Mouse (Mus musculus): ENCODE results near the gene Med16. TPM values are rescaled to one million over a fixed set of nuclear protein-coding genes. Genes with fewer than 3 reads are reported as not detected.

Gene Med16
- polyA plus RNA-seq, 1 experiment, result 58.1 TPM

DNA sequence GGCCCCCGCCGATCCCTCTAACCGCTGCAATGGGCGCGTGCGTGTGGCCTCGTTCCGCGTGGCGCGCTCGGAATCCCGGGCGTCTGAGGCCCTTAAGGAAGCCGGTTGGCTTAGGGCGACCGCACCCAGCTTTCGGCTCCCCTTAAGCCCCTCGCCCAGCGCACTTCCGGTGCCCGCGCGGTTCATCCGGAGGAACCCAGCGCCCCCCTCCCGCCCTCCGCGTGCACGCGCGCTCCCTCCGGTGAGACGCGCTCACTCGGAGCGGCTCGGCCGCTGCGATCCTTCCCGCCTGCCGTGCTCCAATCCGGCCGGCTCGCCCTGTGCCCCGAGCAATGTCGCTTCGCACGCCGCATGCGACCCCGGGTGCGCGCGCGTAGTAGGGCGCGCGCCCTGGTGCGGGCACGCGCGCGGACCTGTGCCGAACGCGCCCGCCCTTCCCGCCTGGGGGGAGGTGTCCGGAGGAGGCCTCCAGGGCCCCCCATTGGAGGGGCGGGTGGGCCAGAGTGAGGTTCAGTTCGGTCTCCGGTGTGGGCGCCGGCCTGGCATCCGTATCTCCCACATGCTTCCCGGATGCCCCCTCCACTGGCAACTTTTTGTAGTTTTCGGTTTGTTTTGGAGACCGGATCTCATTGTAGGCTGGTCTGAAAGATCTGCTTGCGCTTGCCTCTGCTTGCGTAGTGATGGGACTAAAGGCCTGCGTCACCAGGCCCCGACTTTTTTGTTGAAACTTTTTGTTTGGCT is 53.8 kb downstream of the Med16 start:
- Histone ChIP-seq H3K27ac (ENCODE audit: insufficient read depth, low read depth, low read length) (peak overlapping the region; percentile 98), H3K4me3 (ENCODE audit: low read depth, low read length) (peak overlapping the region; percentile 84), H3K27me3 (ENCODE audit: control insufficient read depth, insufficient read depth, low read length) (no peaks in the 10 kb centered on the region), H3K36me3 (ENCODE audit: control insufficient read depth, insufficient read depth, low read length) (peaks cover 35% of the 10 kb centered on the region), H3K4me1 (ENCODE audit: control insufficient read depth, insufficient read depth, insufficient read length, low read length) (peaks cover 55% of the 10 kb centered on the region)
- TF ChIP-seq POLR2A (IDR thresholded peaks at IDR 0.05; ENCODE audit: low read depth, low read length), result no peak
- TF ChIP-seq CTCF (IDR thresholded peaks at IDR 0.05; ENCODE audit: extremely low read depth, insufficient read length, insufficient replicate concordance, low read depth, low read length), result no peak
- WGBS, result under 1% methylated on average over 82 of the region's 83 CpGs

DNA sequence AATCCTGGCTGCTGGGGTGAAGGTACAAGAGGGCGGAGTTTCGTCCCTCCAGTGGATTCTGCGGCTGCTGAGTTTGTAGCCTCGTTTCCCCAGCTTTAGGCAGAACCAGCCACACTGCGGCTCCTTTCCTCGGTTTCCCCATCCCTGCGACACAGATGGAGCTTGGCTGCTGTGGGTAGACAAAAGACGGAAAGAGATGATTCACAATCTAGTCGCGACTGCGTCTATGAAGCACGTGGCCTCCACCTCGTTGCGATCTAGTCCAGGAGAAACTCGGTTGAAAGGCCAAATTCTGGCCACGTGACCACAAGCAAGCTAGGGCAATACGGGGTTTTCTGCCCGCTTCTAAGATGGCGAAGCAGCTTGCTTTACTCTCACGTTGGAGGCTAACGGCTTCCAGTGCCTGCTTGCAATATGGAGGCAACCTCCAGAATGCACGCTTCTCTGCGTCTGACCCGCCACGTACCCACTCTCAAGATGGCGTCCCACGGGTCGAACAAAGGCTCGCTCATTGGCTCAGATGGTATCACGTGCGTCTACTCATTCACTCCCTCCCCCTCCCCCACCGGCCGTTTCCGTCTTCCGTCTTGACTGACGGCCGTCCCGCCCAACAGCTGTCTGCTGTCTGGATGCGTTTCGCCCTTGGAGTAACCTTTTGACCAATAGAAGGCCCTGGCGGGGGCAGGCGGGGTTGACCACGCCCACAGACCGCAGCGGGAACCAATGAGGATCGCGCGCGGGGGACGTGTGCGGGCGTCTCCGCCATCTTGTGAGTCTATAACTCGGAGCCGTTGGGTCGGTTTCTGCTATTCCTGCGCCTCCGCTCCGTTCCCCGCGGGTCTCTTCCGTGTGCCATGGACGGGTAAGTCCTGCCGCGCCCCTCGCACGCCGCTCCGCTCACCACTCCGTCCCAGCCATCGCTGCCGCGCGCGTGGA is 54.6 kb downstream of the Med16 start, which contains the start of gene Ptbp1:
TSS of gene Ptbp1 (plus strand) at position 568 of the 936 bp plus-strand sequence.
- peaks cover 50% of the 10 kb centered on the region for H3K4me1 ChIP-seq (ENCODE audit: control insufficient read depth, insufficient read depth, insufficient read length, low read length)
- H3K4me3 ChIP-seq (ENCODE audit: low read depth, low read length), result peak within 1 kb of the TSS; percentile 84
- under 1% methylated on average over 75 of the region's 75 CpGs for WGBS
- H3K27ac ChIP-seq (ENCODE audit: insufficient read depth, low read depth, low read length), result peak within 1 kb of the TSS; percentile 99
- peaks cover 27% of the 10 kb centered on the region for H3K36me3 ChIP-seq (ENCODE audit: control insufficient read depth, insufficient read depth, low read length)
- TF ChIP-seq CTCF (IDR thresholded peaks at IDR 0.05; ENCODE audit: extremely low read depth, insufficient read length, insufficient replicate concordance, low read depth, low read length) (no peak), POLR2A (IDR thresholded peaks at IDR 0.05; ENCODE audit: low read depth, low read length) (peak; percentile 95)
- no peaks in the 10 kb centered on the region for H3K27me3 ChIP-seq (ENCODE audit: control insufficient read depth, insufficient read depth, low read length)

DNA sequence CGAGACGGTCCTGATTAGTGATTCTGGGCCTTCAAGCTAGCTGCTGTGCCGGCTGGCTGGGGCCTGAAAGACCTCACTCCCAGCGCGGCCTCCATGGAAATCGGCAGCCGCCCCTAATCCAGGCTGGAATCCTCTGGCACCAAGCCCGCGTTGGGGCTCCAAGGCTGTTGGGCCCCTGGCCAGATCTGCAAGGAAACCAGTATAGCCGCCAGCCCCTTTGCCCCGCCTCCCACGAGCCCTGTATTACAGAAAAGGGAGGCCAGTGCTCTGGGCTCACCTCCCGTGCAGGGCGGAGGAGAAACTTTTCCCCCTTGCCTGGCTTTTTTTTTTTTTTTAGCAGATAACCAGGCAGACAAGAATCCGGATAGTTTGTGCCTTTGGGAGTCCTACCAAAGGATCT is 55.3 kb downstream of the Med16 start:
- peak overlapping the region; percentile 65 for H3K4me3 ChIP-seq (ENCODE audit: low read depth, low read length)

DNA sequence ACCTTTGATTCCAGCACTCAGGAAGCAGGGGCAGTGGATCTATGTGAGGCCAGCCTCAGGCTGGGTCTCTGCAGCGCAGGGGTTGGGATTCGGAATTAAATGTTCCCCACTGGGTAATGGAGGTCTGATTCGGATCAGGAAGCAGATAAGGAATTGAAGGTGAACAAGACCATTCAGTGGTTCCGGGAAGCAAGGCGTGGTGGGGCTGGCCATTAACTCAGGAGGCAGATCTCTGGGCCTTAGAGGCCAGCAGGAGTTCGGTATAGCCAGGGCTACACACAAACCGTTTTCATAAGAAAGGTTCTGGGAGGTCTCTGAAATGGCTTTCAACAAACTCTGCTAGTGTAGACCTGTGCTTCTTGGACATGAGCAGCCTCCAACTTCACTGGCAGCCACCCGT is 55.9 kb downstream of the Med16 start:
- peak overlapping the region; percentile 99 for H3K27ac ChIP-seq (ENCODE audit: insufficient read depth, low read depth, low read length)
- no peaks in the 10 kb centered on the region for H3K27me3 ChIP-seq (ENCODE audit: control insufficient read depth, insufficient read depth, low read length)
- peaks cover 15% of the 10 kb centered on the region for H3K36me3 ChIP-seq (ENCODE audit: control insufficient read depth, insufficient read depth, low read length)
- TF ChIP-seq CTCF (IDR thresholded peaks at IDR 0.05; ENCODE audit: extremely low read depth, insufficient read length, insufficient replicate concordance, low read depth, low read length), result no peak
- TF ChIP-seq POLR2A (IDR thresholded peaks at IDR 0.05; ENCODE audit: low read depth, low read length), result no peak
- peaks cover 39% of the 10 kb centered on the region for H3K4me1 ChIP-seq (ENCODE audit: control insufficient read depth, insufficient read depth, insufficient read length, low read length)
- WGBS, result 12% methylated on average over 8 of the region's 8 CpGs
- peak overlapping the region; percentile 65 for H3K4me3 ChIP-seq (ENCODE audit: low read depth, low read length)

More for the DNA sequence above, 55.3 kb downstream of the Med16 start:
- TF ChIP-seq POLR2A (IDR thresholded peaks at IDR 0.05; ENCODE audit: low read depth, low read length) (no peak; the same call in 1 of the 2 replicates), CTCF (IDR thresholded peaks at IDR 0.05; ENCODE audit: extremely low read depth, insufficient read length, insufficient replicate concordance, low read depth, low read length) (no peak)
- under 1% methylated on average over 15 of the region's 15 CpGs for WGBS
- no peaks in the 10 kb centered on the region for H3K27me3 ChIP-seq (ENCODE audit: control insufficient read depth, insufficient read depth, low read length)
- H3K36me3 ChIP-seq (ENCODE audit: control insufficient read depth, insufficient read depth, low read length), result peaks cover 21% of the 10 kb centered on the region
- H3K27ac ChIP-seq (ENCODE audit: insufficient read depth, low read depth, low read length), result peak overlapping the region; percentile 99
- peaks cover 44% of the 10 kb centered on the region for H3K4me1 ChIP-seq (ENCODE audit: control insufficient read depth, insufficient read depth, insufficient read length, low read length)

DNA sequence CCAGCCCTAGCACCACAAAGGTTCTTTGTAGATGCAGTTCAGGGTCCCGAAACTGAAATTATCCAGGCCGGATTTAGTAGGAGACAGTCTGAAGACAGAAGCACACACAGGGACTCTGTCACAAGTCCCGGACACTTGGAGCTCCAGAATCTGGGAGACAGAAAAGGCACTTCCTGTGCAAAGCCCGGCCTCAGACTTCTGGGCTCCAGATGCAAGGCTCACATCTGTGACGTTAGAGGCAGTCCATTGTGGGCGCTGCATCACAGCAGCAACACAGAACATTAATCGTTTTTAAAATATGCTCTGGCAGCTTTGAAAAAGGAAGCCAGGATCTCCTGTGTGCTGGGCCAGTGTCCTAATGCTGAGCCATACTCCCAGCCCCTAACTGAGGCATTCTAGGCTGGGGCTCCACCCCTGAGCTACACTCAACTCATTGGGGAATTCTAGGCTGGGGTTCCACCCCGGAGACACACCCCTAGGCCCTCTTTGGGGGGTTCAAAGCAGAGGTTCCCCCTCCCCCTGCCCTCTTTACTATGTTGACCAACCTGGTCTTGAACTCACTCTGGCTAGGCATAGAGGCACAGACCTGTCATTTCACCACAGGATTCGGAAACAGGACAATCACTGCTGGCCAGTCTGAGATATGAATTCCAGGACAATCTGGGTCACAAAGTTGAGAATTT is 56.5 kb downstream of the Med16 start:
- 0 out of 2 replicates have a peak overlapping the region, but pooled peaks have one; percentile 65 for H3K4me3 ChIP-seq (ENCODE audit: low read depth, low read length)
- 21% methylated on average over 9 of the region's 9 CpGs for WGBS
- H3K27ac ChIP-seq (ENCODE audit: insufficient read depth, low read depth, low read length), result peak overlapping the region; percentile 99
- H3K27me3 ChIP-seq (ENCODE audit: control insufficient read depth, insufficient read depth, low read length), result no peaks in the 10 kb centered on the region
- H3K36me3 ChIP-seq (ENCODE audit: control insufficient read depth, insufficient read depth, low read length), result peaks cover 10% of the 10 kb centered on the region
- H3K4me1 ChIP-seq (ENCODE audit: control insufficient read depth, insufficient read depth, insufficient read length, low read length), result peaks cover 34% of the 10 kb centered on the region
- TF ChIP-seq CTCF (IDR thresholded peaks at IDR 0.05; ENCODE audit: extremely low read depth, insufficient read length, insufficient replicate concordance, low read depth, low read length) (no peak), POLR2A (IDR thresholded peaks at IDR 0.05; ENCODE audit: low read depth, low read length) (no peak; the same call in 1 of the 2 replicates)

DNA sequence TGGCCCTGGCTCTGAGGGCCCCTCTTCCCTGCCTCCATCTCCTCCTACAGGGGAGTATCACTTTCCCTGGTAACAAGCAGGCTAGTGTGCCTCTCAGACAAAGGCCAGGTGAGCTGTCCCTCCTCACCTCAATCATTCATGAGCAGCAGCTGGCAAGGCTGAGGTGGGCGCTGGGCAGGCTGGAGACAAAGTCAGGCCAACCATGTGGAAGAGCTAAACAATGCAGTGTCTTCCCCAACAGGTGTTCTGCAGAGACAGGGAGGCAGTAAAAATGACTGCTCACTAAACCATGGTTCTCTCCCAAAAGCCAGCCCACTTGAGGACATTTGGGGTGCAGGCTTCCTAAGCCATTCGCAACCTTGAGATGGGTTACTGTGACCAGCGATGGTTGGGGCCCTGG is 57.1 kb downstream of the Med16 start:
- Histone ChIP-seq H3K4me1 (ENCODE audit: control insufficient read depth, insufficient read depth, insufficient read length, low read length) (peaks cover 28% of the 10 kb centered on the region), H3K36me3 (ENCODE audit: control insufficient read depth, insufficient read depth, low read length) (peaks cover 5% of the 10 kb centered on the region; the same call in 1 of the 2 replicates), H3K27me3 (ENCODE audit: control insufficient read depth, insufficient read depth, low read length) (no peaks in the 10 kb centered on the region), H3K27ac (ENCODE audit: insufficient read depth, low read depth, low read length) (peak overlapping the region; percentile 99), H3K4me3 (ENCODE audit: low read depth, low read length) (no peak overlapping the region)
- WGBS, result 46% methylated on average over 3 of the region's 3 CpGs
- TF ChIP-seq CTCF (IDR thresholded peaks at IDR 0.05; ENCODE audit: extremely low read depth, insufficient read length, insufficient replicate concordance, low read depth, low read length) (no peak), POLR2A (IDR thresholded peaks at IDR 0.05; ENCODE audit: low read depth, low read length) (no peak)

Data from small intestine, adult 2 months (tissue).